29 mouse cellular contexts compared by ENCODE assay signal in the genomic region with DNA sequence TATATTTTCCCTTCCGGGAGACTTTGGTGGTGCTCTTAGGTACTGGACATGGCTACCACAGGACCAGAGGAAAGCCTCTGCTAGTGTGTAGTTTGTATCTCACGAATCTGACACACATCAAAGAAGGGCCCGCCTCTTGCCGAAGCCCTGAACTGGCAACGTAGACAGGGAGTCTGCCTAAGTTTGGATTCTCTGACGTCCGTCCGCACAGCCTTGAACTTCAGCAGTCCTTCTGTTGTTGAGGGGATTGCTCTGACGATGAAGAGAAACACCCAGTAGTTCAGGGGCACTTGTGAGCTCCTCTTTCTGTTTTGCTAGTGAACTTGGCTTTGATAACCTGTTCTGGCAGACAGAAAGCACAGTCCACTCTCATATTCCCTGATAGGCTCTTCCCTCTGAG.
DNase-seq lines count a peak whose midpoint lies in the region; ATAC-seq lines count a peak whose summit lies in the region.
"Had no signal": no experiment of that assay in that cellular context is flagged by ENCODE, and none has a peak within 500 bp of the region (broad histone marks: within the 10 kb centered on the region; RNA-seq: fewer than 3 reads in every experiment).

No protein-coding gene starts in this region.

- H3K4me3 ChIP-seq in lung, embryonic 16.5 days (ENCODE audit: low read length), result no peak overlapping the region
- H3K4me3 ChIP-seq in limb, embryonic 15.5 days, result no peak overlapping the region
- H3K4me3 ChIP-seq in midbrain, embryonic 15.5 days, result no peak overlapping the region
- H3K4me3 ChIP-seq: embryonic facial prominence, embryonic 12.5 days; embryonic facial prominence, embryonic 15.5 days; gastrocnemius, adult 2 months; heart, embryonic 12.5 days; heart, embryonic 15.5 days had no signal

- H3K4me1 ChIP-seq in lung, embryonic 16.5 days (replicated peaks; ENCODE audit: control insufficient read depth, insufficient read depth, low read length), result peaks cover 30% of the 10 kb centered on the region
- H3K4me1 ChIP-seq in limb, embryonic 15.5 days, result peaks cover 37% of the 10 kb centered on the region
- H3K4me1 ChIP-seq in midbrain, embryonic 15.5 days, result peaks cover 55% of the 10 kb centered on the region

- no peak overlapping the region for H3K9ac ChIP-seq in lung, embryonic 16.5 days (ENCODE audit: low read length)
- no peak overlapping the region for H3K9ac ChIP-seq in limb, embryonic 15.5 days
- no peak overlapping the region for H3K9ac ChIP-seq in midbrain, embryonic 15.5 days
- H3K9ac ChIP-seq: embryonic facial prominence, embryonic 12.5 days; embryonic facial prominence, embryonic 15.5 days; forebrain, postnatal 0 days; heart, embryonic 12.5 days; heart, embryonic 15.5 days; hindbrain, embryonic 14.5 days had no signal

- no peaks in the 10 kb centered on the region for H3K9me3 ChIP-seq in lung, embryonic 16.5 days (ENCODE audit: control insufficient read depth, low read length)
- no peaks in the 10 kb centered on the region for H3K9me3 ChIP-seq in limb, embryonic 15.5 days
- H3K9me3 ChIP-seq in midbrain, embryonic 15.5 days, result no peaks in the 10 kb centered on the region
- H3K9me3 ChIP-seq: embryonic facial prominence, embryonic 12.5 days; embryonic facial prominence, embryonic 15.5 days; heart, embryonic 12.5 days; heart, embryonic 15.5 days had no signal

- no peaks in the 10 kb centered on the region for H3K36me3 ChIP-seq in lung, embryonic 16.5 days (ENCODE audit: control insufficient read depth, insufficient read depth, low read length)
- H3K36me3 ChIP-seq in limb, embryonic 15.5 days, result 0 out of 2 replicates have a peak, but pooled peaks cover 4% of the 10 kb centered on the region
- H3K36me3 ChIP-seq in midbrain, embryonic 15.5 days (replicated peaks), result no peaks in the 10 kb centered on the region
- H3K36me3 ChIP-seq: embryonic facial prominence, embryonic 12.5 days; embryonic facial prominence, embryonic 15.5 days; G1E; heart, embryonic 12.5 days; heart, embryonic 15.5 days had no signal

- peak; percentile 82 for DNase-seq in adrenal gland, adult 2 months
- no peak for DNase-seq in adrenal gland, postnatal 4 days (ENCODE audit: low spot score in 2 of 2)
- DNase-seq in lung, postnatal 10 days, result no peak
- peak; percentile 49 for DNase-seq in adrenal gland, postnatal 25 days
- no peak for DNase-seq in heart, postnatal 4 days
- DNase-seq: B cell, adult 2 months; cerebellum, adult 18-20 months; cerebellum, adult 9-10 months; cerebellum, postnatal 14 days; forebrain, postnatal 0 days; gastrocnemius, adult 2 months; gastrocnemius, postnatal 14 days; heart, adult 18-20 months; heart, postnatal 10 days; heart, postnatal 36 days had no signal

- ATAC-seq in lung, embryonic 16.5 days (ENCODE audit: low read depth), result no peak
- ATAC-seq in limb, embryonic 15.5 days (ENCODE audit: insufficient number of reproducible peaks, low FRiP score, low TSS enrichment, low read depth), result no peak
- no peak for ATAC-seq in midbrain, embryonic 15.5 days (replicated peaks)
- ATAC-seq: forebrain, embryonic 14.5 days; forebrain, postnatal 0 days; hindbrain, postnatal 0 days; inflammation-experienced regulatory T-cells, adult 6 months; Patski had no signal

- H3K27me3 ChIP-seq in lung, embryonic 16.5 days (ENCODE audit: control insufficient read depth, insufficient read depth, low read depth, low read length), result no peaks in the 10 kb centered on the region
- H3K27me3 ChIP-seq in limb, embryonic 15.5 days, result no peaks in the 10 kb centered on the region
- H3K27me3 ChIP-seq in midbrain, embryonic 15.5 days (replicated peaks), result no peaks in the 10 kb centered on the region
- H3K27me3 ChIP-seq: CH12.LX; embryonic facial prominence, embryonic 12.5 days; embryonic facial prominence, embryonic 15.5 days; heart, embryonic 12.5 days; heart, embryonic 15.5 days; Patski had no signal

- H3K4me2 ChIP-seq in lung, embryonic 16.5 days (ENCODE audit: low read depth, low read length), result no peak overlapping the region
- no peak overlapping the region for H3K4me2 ChIP-seq in limb, embryonic 15.5 days
- H3K4me2 ChIP-seq in midbrain, embryonic 15.5 days, result no peak overlapping the region
- H3K4me2 ChIP-seq: embryonic facial prominence, embryonic 12.5 days; embryonic facial prominence, embryonic 15.5 days; heart, embryonic 12.5 days; heart, embryonic 15.5 days; hindbrain, embryonic 14.5 days had no signal

- 60% methylated on average over 9 of the region's 9 CpGs for WGBS in lung, embryonic 16.5 days
- WGBS in limb, embryonic 15.5 days, result 82% methylated on average over 9 of the region's 9 CpGs
- WGBS in midbrain, embryonic 15.5 days, result 80% methylated on average over 9 of the region's 9 CpGs

- peak overlapping the region; percentile 20; the same call in 1 of the 2 replicates for H3K27ac ChIP-seq in lung, embryonic 16.5 days (ENCODE audit: low read length)
- peak overlapping the region; percentile 33; the same call in 1 of the 2 replicates for H3K27ac ChIP-seq in limb, embryonic 15.5 days
- no peak overlapping the region for H3K27ac ChIP-seq in midbrain, embryonic 15.5 days
- H3K27ac ChIP-seq: embryonic facial prominence, embryonic 12.5 days; embryonic facial prominence, embryonic 15.5 days; gastrocnemius, adult 2 months; heart, embryonic 15.5 days; hindbrain, embryonic 14.5 days; hindbrain, postnatal 0 days had no signal

Comparison
In these comparisons a context has a peak if more than half of its experiments do, and no peak if none do; other contexts are left out.
1. DNase-seq: peak in adrenal gland, adult 2 months (single experiment) and adrenal gland, postnatal 25 days (single experiment); none in adrenal gland, postnatal 4 days (0 of 2), lung, postnatal 10 days (single experiment) and heart, postnatal 4 days (single experiment).